Mouse (Mus musculus): ENCODE results near the gene Gpr155.
A peak's percentile ranks its signal among the peaks of the same experiment; 100 is the strongest.

Gene Gpr155

DNA sequence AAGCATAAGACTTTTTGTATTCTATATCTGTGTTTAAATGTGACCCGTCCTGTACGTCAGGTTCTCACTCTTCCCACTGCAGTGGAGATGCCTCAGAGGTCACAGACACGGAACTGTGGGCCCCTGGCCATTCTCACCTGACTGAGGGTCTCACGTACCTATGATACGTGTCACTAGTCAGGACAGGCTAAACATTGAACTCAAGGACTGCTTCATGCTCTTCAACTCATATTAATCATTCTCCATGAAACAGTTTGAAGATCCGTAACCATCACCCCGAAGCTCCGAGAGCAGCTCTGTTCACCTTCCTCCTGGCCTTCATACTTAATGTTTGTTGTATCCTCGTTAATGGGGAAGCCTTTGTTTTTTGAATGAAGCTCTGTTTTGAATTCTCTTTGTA lies 68.9 kb downstream of the Gpr155 start:
- no peak for DNase-seq

DNA sequence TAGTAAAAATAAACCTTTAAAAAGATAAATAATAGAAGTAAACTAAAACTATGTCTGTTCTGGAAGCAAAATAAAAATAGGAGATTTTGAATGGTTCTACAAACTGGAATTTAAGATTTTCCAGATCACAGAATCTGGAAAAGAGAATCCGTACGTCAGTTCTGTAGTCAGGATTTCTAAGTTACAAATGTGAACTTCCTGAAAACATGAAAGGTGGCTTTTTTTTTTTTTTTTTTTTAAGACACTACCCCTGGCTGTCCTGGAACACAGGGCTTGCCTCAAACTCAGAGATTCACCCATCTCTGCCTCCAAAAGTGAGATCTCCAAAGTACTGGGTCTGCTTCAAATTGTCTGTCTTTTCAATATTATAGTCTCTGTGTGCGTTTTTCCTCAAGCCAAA lies 72.1 kb downstream of the Gpr155 start:
- DNase-seq, result no peak

DNA sequence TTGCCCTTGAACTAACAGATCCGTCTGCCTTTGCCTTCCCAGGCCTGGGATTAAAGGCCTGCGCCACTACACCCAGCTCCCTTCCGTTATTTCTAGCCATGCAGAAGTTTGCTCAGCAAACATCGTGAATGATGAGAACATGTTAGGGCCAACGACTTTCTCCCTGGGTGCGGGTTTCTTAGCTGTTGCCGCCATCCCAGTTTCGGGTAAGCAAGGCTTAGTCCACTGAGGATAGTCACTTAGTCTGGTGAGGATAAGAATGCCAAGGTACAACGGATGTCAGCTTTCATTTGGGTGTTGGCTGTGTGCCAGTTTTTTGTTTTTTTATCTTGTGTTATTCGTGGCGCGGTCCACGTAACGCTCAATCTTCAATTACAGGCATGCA lies 73.3 kb downstream of the Gpr155 start:
- peak; percentile 42 for DNase-seq

- peak; percentile 97 for DNase-seq
These were observed 73.9 kb downstream of the Gpr155 start, which contains the start of the genes Scrn3 and Cir1 for GRCm38 (mm10) chr2:73312152-73313116. Gene Scrn3 (plus strand): TSS chr2:73312601. Gene Cir1 (minus strand): TSS chr2:73312701.

GRCm38 (mm10) chr2:73306006-73306405 lies 80.4 kb downstream of the Gpr155 start:
- DNase-seq, result no peak

- DNase-seq, result no peak
These were observed 81.9 kb downstream of the Gpr155 start for GRCm38 (mm10) chr2:73304506-73304905.

DNA sequence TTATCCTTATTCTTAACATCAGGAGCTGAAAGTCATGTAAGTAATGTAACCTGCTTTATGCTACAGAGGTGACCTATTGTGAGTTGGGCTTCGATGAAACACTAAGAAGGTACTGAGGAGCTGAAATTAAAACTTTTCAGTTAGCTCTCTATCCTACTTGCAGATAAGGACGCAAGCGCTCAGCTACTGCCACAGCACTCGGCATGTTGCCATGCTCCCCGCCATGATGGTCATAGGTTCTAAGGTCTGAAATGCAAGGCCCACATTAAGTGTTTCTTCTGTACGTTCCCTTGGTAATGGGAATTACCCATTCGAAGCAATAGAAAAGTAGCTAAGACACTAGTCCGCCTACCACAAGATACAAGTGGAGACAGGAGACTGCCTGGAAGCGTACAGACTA lies 83.7 kb downstream of the Gpr155 start:
- no peak for DNase-seq

GRCm38 (mm10) chr2:73301979-73302378 lies 84.4 kb downstream of the Gpr155 start:
- DNase-seq, result no peak

DNA sequence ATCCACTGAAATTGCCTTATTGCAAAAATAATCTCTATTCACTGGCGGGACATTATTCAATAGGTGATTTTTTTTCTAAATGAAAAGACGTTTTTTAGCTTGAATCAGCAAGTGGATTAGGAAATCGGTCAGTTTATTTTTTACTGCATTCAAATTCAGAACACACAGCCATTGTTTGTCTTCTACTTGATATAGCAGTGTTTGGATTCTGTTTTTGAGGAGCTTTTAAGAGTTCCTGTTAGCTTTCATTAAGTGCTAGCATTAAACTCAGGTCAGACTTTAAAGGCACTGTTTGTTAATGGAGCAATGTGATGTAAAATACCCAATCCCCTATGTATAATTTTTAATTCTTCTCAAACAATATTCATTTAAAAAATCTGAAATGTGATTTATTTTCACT lies 87.5 kb downstream of the Gpr155 start:
- no peak for DNase-seq

GRCm38 (mm10) chr2:73298154-73298553 lies 88.2 kb downstream of the Gpr155 start:
- DNase-seq, result no peak

GRCm38 (mm10) chr2:73295023-73295422 lies 91.3 kb downstream of the Gpr155 start:
- DNase-seq, result no peak

Measured in kidney, postnatal 10 days (tissue).